Mouse (Mus musculus): ENCODE results near the gene Mrpl16. TPM values are rescaled to one million over a fixed set of nuclear protein-coding genes. Genes with fewer than 3 reads are reported as not detected.

The Mrpl16 gene
- 34.4 TPM for polyA plus RNA-seq (2017; shearing (Covaris generic))

GRCm38 (mm10) chr19:11770205-11770892 lies at the start of gene Mrpl16:
Gene Mrpl16, plus strand, starts transcription at chr19:11770391.

GRCm38 (mm10) chr19:11747298-11747697 lies 22.9 kb upstream of the Mrpl16 start, which contains the start of gene Gif:
Gene Gif, plus strand, starts transcription at chr19:11747554.

GRCm38 (mm10) chr19:11819143-11819700 lies 49.0 kb downstream of the Mrpl16 start, which contains the start of gene Stx3:
Gene Stx3, minus strand, starts transcription at chr19:11819403.

Other genes with a start within 250 kb of the Mrpl16 start
- gene Ms4a4d, start 233.6 kb upstream of the Mrpl16 start, polyA plus RNA-seq (2017; shearing (Covaris generic)): 0.66 TPM
- 16.2 TPM for gene Ms4a6d, start 165.5 kb upstream of the Mrpl16 start, polyA plus RNA-seq (2017; shearing (Covaris generic))
- gene Ms4a2, start 146.7 kb upstream of the Mrpl16 start, polyA plus RNA-seq (2017; shearing (Covaris generic)): not detected
- gene Ms4a3, start 129.5 kb upstream of the Mrpl16 start, polyA plus RNA-seq (2017; shearing (Covaris generic)): not detected
- not detected for gene Oosp2, start 109.8 kb upstream of the Mrpl16 start, polyA plus RNA-seq (2017; shearing (Covaris generic))
- gene Oosp1, start 79.2 kb upstream of the Mrpl16 start, polyA plus RNA-seq (2017; shearing (Covaris generic)): not detected
- 0.64 TPM for gene Oosp3, start 73.3 kb upstream of the Mrpl16 start, polyA plus RNA-seq (2017; shearing (Covaris generic))
- gene Gif, start 22.8 kb upstream of the Mrpl16 start, polyA plus RNA-seq (2017; shearing (Covaris generic)): not detected
- 1.6 TPM for gene Stx3, start 49.0 kb downstream of the Mrpl16 start, polyA plus RNA-seq (2017; shearing (Covaris generic))
- not detected for gene Olfr1417, start 68.8 kb downstream of the Mrpl16 start, polyA plus RNA-seq (2017; shearing (Covaris generic))
- gene Olfr1418, start 90.7 kb downstream of the Mrpl16 start, polyA plus RNA-seq (2017; shearing (Covaris generic)): not detected
- gene Olfr1419, start 104.7 kb downstream of the Mrpl16 start, polyA plus RNA-seq (2017; shearing (Covaris generic)): not detected
- gene Olfr1420, start 116.2 kb downstream of the Mrpl16 start, polyA plus RNA-seq (2017; shearing (Covaris generic)): not detected
- gene Patl1, start 142.0 kb downstream of the Mrpl16 start, polyA plus RNA-seq (2017; shearing (Covaris generic)): 29.6 TPM
- gene Osbp, start 195.6 kb downstream of the Mrpl16 start, polyA plus RNA-seq (2017; shearing (Covaris generic)): 47.6 TPM